Mouse (Mus musculus) heart, embryonic 14.5 days (tissue): ENCODE results near the gene Akap1. TPM values are rescaled to one million over a fixed set of nuclear protein-coding genes. Genes with fewer than 3 reads are reported as not detected.

Experiments used
- polyA plus RNA-seq: library from polyadenylated mRNA; unstranded; fragments of >200 nt; fragmentation: Nextera tagmentation; extraction: Ambion mirVana; gene quantifications from 2 replicates; pipeline ENCODE4 v1.2.1, GENCODE M21; 2014

Akap1 gene
- polyA plus RNA-seq, 1 experiment from 2014 or later, result 42.0 TPM

Other genes with a start within 250 kb of the Akap1 start
- 18.1 and 20.9 TPM in 2 replicates for gene Msi2, start 146.1 kb downstream of the Akap1 start, polyA plus RNA-seq
- gene Scpep1, start 90.9 kb upstream of the Akap1 start, polyA plus RNA-seq, result 48.0 and 49.9 TPM in 2 replicates
- gene Elobl, start 102.3 kb upstream of the Akap1 start, polyA plus RNA-seq, result not detected in 2 replicates
- 6.5 and 6.6 TPM in 2 replicates for gene Coil, start 105.7 kb upstream of the Akap1 start, polyA plus RNA-seq
- 15.9 and 16.7 TPM in 2 replicates for gene Trim25, start 134.8 kb upstream of the Akap1 start, polyA plus RNA-seq
- 5.7 and 6.7 TPM in 2 replicates for gene Dgke, start 202.3 kb upstream of the Akap1 start, polyA plus RNA-seq
- gene Gm525, start 209.3 kb upstream of the Akap1 start, polyA plus RNA-seq, result not detected in 2 replicates